Comparison of ENCODE assay signal across 33 mouse cellular contexts in genomic region chr17:93237355-93237754, GRCm38 (mm10). TPM values are rescaled to one million over a fixed set of nuclear protein-coding genes. Genes with fewer than 3 reads are reported as not detected.
"Had no signal": no experiment of that assay in that cellular context is flagged by ENCODE, and none has a peak within 500 bp of the region (broad histone marks: within the 10 kb centered on the region; RNA-seq: fewer than 3 reads in every experiment).

No protein-coding gene starts in this region.

- ATAC-seq: hindbrain, embryonic 16.5 days; inflammation-experienced regulatory T-cells, adult 6 months; intestine, embryonic 15.5 days; intestine, postnatal 0 days had no signal

- H3K9me3 ChIP-seq: heart, embryonic 13.5 days; heart, embryonic 15.5 days; hindbrain, embryonic 10.5 days; hindbrain, embryonic 12.5 days; intestine, embryonic 15.5 days; limb, embryonic 13.5 days; limb, embryonic 15.5 days had no signal

- DNase-seq: gastrocnemius, postnatal 14 days; gastrocnemius, postnatal 36 days; heart, adult 11 months; heart, adult 2 months; heart, postnatal 14 days; heart, postnatal 4 days; kidney, adult 18-20 months; kidney, adult 8-10 months; kidney, postnatal 10 days; kidney, postnatal 25 days; kidney, postnatal 4 days; layer of hippocampus, adult 9-11 months; layer of hippocampus, postnatal 36 days; left cerebral cortex, postnatal 4 days had no signal

- H3K4me3 ChIP-seq: heart, adult 2 months; heart, embryonic 13.5 days; heart, embryonic 15.5 days; hindbrain, embryonic 10.5 days; hindbrain, embryonic 12.5 days; intestine, embryonic 15.5 days; limb, embryonic 13.5 days; limb, embryonic 15.5 days had no signal

- H3K36me3 ChIP-seq: heart, embryonic 13.5 days; heart, embryonic 15.5 days; hindbrain, embryonic 10.5 days; hindbrain, embryonic 12.5 days; intestine, embryonic 15.5 days; limb, embryonic 13.5 days; limb, embryonic 15.5 days had no signal

- H3K4me1 ChIP-seq: heart, embryonic 13.5 days; heart, embryonic 15.5 days; hindbrain, embryonic 10.5 days; hindbrain, embryonic 12.5 days; intestine, embryonic 15.5 days; limb, embryonic 13.5 days; limb, embryonic 15.5 days had no signal

- H3K27me3 ChIP-seq: heart, embryonic 13.5 days; heart, embryonic 15.5 days; hindbrain, embryonic 12.5 days; intestine, embryonic 15.5 days; limb, embryonic 13.5 days; limb, embryonic 15.5 days had no signal

- H3K27ac ChIP-seq: heart, adult 2 months; heart, embryonic 13.5 days; heart, embryonic 15.5 days; hindbrain, embryonic 10.5 days; hindbrain, embryonic 12.5 days; hindbrain, embryonic 14.5 days; intestine, embryonic 15.5 days; limb, embryonic 13.5 days; limb, embryonic 15.5 days had no signal

- H3K9ac ChIP-seq: heart, embryonic 13.5 days; heart, embryonic 15.5 days; hindbrain, embryonic 12.5 days; hindbrain, embryonic 14.5 days; intestine, embryonic 15.5 days; limb, embryonic 13.5 days; limb, embryonic 15.5 days had no signal

- H3K4me2 ChIP-seq: heart, embryonic 11.5 days; heart, embryonic 13.5 days; heart, embryonic 15.5 days; hindbrain, embryonic 12.5 days; hindbrain, embryonic 14.5 days; intestine, embryonic 15.5 days; limb, embryonic 13.5 days; limb, embryonic 15.5 days had no signal

RNA-seq across cellular contexts. Expression of gene Adcyap1, which starts 38.5 kb away (rescaled TPM):
- total RNA-seq: gastrocnemius, adult 18-20 months; gastrocnemius, adult 8-10 months; gastrocnemius, postnatal 14 days; gastrocnemius, postnatal 36 days; heart, adult 2 months; heart, postnatal 14 days; heart, postnatal 4 days; liver, adult 2 months had no signal
- polyA plus RNA-seq: gonadal fat pad, adult 2 months; heart, adult 2 months; heart, postnatal 0 days; inflammation-experienced regulatory T-cells, adult 6 months; kidney, embryonic 14.5 days; kidney, embryonic 16.5 days; liver, adult 2 months had no signal
